Mouse (Mus musculus) forebrain, embryonic 14.5 days (tissue): ENCODE measurements around the gene Olfr986. TPM values are rescaled to one million over a fixed set of nuclear protein-coding genes. Genes with fewer than 3 reads are reported as not detected.

Experiments used
- ATAC-seq: fragments of 200-750 bp; cut with Nextera tagmentation; 2 replicates; pipeline ENCODE4 v1.8.0; 2017; ENCODE audit warnings: mild to moderate bottlenecking, moderate library complexity
- DNase-seq: peaks from one replicate; pipeline ENCODE4 v3.0.0-alpha.2; 2015; ENCODE audit warnings: low spot score
- H3K27ac ChIP-seq: fragments of 300-500 bp; sonication (generic); 2 replicates; pipeline ENCODE4 v1.5.1; 2014; ENCODE audit warnings: low read depth, mild to moderate bottlenecking, control low read depth, low read length, moderate library complexity
- H3K27me3 ChIP-seq: fragments of 300-500 bp; sonication (generic); replicated peaks from 2 replicates; pipeline ENCODE4 v1.6.1; 2014; ENCODE audit warnings: low read length, control low read depth, mixed read lengths; ENCODE audit not compliant: control insufficient read depth, insufficient read depth
- H3K36me3 ChIP-seq: fragments of 300-500 bp; sonication (generic); 2 replicates; pipeline ENCODE4 v1.6.1; 2014; ENCODE audit warnings: low read length, control low read depth; ENCODE audit not compliant: control insufficient read depth, insufficient read depth
- H3K4me1 ChIP-seq: fragments of 300-500 bp; sonication (generic); 2 replicates; pipeline ENCODE4 v1.6.1; 2014; ENCODE audit warnings: antibody characterized with exemption, low read length, control low read depth; ENCODE audit not compliant: control insufficient read depth, insufficient read depth
- H3K4me2 ChIP-seq: fragments of 300-500 bp; sonication (generic); 2 replicates; pipeline ENCODE4 v1.6.1; 2014; ENCODE audit warnings: mild to moderate bottlenecking, control low read depth, low read length
- H3K4me3 ChIP-seq: fragments of 300-500 bp; sonication (generic); 2 replicates; pipeline ENCODE4 v1.5.1; 2014; ENCODE audit warnings: low read depth, low read length, control low read depth
- H3K9ac ChIP-seq: fragments of 300-500 bp; sonication (generic); 2 replicates; pipeline ENCODE4 v1.6.1; 2014; ENCODE audit warnings: mild to moderate bottlenecking, low read length, control low read depth, moderate library complexity
- H3K9me3 ChIP-seq: fragments of 300-500 bp; sonication (generic); replicated peaks from 2 replicates; pipeline ENCODE4 v1.6.1; 2016; ENCODE audit warnings: low read length, control low read depth, mixed read lengths; ENCODE audit not compliant: control insufficient read depth
- WGBS: fragments of 180-500 bp; shearing (Covaris S2); extraction: QIAGEN DNeasy Blood & Tissue Kit; methylation state at CpG from one replicate; pipeline ENCODE4 v1.1.7; 2014; 5-methylcytosine and 5-hydroxymethylcytosine counted together
- polyA plus RNA-seq: library from polyadenylated mRNA; unstranded; fragments of >200 nt; fragmentation: Nextera tagmentation; extraction: Ambion mirVana; gene quantifications from 2 replicates; pipeline ENCODE4 v1.2.1, GENCODE M21; 2014

The Olfr986 gene
- polyA plus RNA-seq, 1 experiment from 2014 or later, result not detected

DNA sequence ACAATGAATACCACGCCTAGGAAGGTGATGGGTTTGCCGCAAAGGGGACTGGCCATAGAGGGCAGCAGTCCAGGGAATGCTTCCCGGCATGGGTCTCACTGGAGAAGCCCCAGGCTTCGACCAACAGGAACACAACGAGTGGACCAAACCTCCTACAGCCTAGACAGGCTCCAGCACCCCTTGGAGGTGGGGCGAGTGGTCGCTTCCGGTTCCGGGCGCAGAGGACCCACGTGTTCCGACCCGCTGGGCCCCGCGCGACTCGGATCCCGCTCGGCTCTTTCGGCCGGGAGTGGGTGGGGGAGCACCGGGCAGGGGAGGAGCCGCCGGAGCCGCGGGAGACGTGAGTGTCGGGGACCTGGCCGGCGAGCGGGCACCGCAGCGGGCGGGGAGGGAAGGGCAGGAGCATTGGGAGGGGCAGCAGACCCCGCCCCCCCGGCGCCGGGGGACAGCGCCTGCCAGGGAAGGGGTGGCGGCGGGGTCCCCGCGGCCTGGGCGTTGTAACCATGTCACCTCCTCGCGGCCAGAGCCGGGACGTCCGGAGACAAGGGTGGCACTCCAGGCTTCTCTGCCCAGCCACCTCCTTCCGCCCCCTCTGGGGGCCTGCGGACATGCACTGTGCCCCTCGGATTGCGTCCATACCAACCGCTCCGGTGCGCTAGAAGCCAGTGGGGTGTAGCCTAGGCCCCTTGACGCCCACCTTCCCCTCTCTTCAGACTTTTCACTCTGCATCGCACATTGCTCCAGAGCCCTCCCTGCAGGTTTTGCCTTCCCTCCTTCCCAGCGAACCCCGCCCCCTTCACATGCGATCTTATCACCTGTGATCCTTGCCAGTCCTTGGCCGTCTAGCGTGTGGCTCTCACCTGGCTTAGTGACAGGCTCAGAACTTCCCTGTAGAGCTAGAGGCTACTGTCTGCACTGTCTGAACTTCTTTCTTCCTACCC, 11.6 kb downstream of the Olfr986 start, which contains the start of gene Zfp202:
Zfp202 (plus strand) TSS at position 219 of the 941 bp plus-strand sequence.
- under 1% methylated on average over 52 of the region's 63 CpGs for WGBS
- H3K36me3 ChIP-seq, result no peaks in the 10 kb centered on the region

DNA sequence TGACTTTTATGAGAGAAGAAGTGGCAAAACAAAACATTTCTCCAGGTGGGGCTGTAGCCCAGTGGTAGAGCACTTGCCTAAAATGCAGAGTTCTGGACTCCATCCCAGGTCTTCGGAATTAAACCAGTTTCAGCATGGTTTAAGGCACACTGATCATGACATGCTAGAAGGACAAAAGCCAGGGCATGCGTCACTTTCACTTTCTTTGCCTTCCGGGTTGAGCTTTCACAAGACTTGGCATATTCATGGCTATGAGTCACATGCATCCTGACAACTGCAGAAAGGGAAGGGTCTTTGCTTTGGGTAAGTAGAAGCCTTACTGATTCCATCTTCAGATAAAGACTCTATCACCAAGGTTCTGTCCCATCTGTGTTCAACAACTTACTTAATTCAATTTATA, 15.3 kb downstream of the Olfr986 start:
- Histone ChIP-seq H3K27me3 (no peaks in the 10 kb centered on the region), H3K4me1 (peaks cover 12% of the 10 kb centered on the region)
- WGBS, result 94% methylated on average over 3 of the region's 3 CpGs

More for the DNA sequence above, 11.6 kb downstream of the Olfr986 start, which contains the start of gene Zfp202:
- ATAC-seq (peak; percentile 99), DNase-seq (peak; percentile 91)
- H3K4me3 ChIP-seq, result peak within 1 kb of the TSS; percentile 82
- peak within 1 kb of the TSS; percentile 80 for H3K4me2 ChIP-seq
- no peaks in the 10 kb centered on the region for H3K27me3 ChIP-seq
- H3K9ac ChIP-seq, result peak within 1 kb of the TSS; percentile 80
- H3K27ac ChIP-seq, result peak within 1 kb of the TSS; percentile 44; the same call in 1 of the 2 replicates
- peaks cover 12% of the 10 kb centered on the region for H3K4me1 ChIP-seq
- H3K9me3 ChIP-seq, result no peaks in the 10 kb centered on the region

DNA sequence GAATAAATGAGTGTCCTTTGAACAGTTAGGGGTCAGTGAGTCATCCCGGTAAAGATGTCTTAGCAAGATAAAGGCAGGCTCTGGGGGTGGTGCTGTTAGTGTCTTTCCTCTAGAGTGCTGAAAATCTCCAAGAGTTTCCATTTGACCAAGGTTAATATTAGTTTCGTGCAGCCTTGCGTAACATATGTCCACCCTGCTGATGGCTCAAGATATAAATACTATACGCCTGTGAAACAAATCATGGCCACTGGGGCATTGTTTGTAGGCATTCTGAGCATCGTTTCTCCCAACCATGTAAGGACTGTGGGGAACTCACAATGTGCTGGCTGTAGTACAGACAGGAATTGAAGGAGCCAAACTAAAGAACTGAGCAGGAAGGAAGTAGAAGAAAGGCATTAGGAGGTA, 25.8 kb downstream of the Olfr986 start:
- Histone ChIP-seq H3K27ac (no peak overlapping the region), H3K4me3 (no peak overlapping the region), H3K4me1 (no peaks in the 10 kb centered on the region), H3K36me3 (peaks cover 41% of the 10 kb centered on the region), H3K9me3 (no peaks in the 10 kb centered on the region), H3K9ac (no peak overlapping the region), H3K27me3 (no peaks in the 10 kb centered on the region), H3K4me2 (no peak overlapping the region)
- 86% methylated on average over 5 of the region's 5 CpGs for WGBS
- DNase-seq (no peak), ATAC-seq (no peak)

More for the DNA sequence above, 15.3 kb downstream of the Olfr986 start:
- DNase-seq (no peak), ATAC-seq (no peak)
- H3K27ac ChIP-seq, result no peak overlapping the region
- no peak overlapping the region for H3K4me3 ChIP-seq
- no peak overlapping the region for H3K4me2 ChIP-seq
- H3K9me3 ChIP-seq, result no peaks in the 10 kb centered on the region
- H3K9ac ChIP-seq, result no peak overlapping the region
- no peaks in the 10 kb centered on the region for H3K36me3 ChIP-seq

DNA sequence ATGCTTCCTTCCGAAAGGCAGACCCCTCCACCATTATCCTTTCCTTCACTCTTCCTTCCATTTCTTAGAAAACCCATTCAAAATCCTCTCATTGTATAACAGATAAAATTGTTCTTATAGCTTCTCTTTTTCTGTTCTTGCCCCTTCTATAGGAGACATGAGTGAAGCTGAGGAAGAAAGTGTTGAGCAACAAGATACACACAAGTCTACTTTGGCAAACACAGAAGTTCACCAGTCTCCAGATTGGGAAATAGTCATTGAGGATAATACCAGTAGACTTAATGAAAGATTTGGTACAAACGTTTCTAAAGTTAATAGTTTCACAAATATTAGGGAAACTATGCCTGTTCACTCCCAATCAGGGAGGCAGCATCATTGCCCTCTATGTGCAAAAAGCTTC, 30.0 kb downstream of the Olfr986 start:
- no peak overlapping the region for H3K4me2 ChIP-seq
- H3K27ac ChIP-seq, result no peak overlapping the region
- no peak overlapping the region for H3K4me3 ChIP-seq
- no peaks in the 10 kb centered on the region for H3K4me1 ChIP-seq
- H3K9ac ChIP-seq, result no peak overlapping the region
- DNase-seq (no peak), ATAC-seq (no peak)
- H3K36me3 ChIP-seq, result peaks cover 55% of the 10 kb centered on the region
- no peaks in the 10 kb centered on the region for H3K9me3 ChIP-seq
- 91% methylated on average over 2 of the region's 2 CpGs for WGBS
- no peaks in the 10 kb centered on the region for H3K27me3 ChIP-seq

DNA sequence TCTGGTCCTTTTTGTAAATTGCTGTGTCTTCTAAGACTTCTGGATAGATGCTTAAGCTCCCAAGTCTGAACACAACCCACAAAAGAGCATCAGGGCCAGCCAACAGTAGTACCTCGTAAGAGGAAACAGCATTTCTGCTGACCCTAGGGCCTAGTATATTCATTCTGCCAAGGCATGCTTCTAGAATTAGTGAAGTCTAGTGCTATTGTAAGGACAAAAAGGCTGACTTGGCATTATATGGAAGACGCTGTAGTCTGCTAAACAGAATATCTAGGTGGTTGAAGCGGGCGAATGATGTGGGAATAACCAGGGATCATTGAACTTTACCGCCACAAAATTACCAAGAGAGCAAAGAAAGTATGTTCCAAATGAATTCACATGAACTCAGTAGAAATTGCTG, 33.3 kb downstream of the Olfr986 start:
- DNase-seq (no peak), ATAC-seq (no peak)
- Histone ChIP-seq H3K27me3 (no peaks in the 10 kb centered on the region), H3K4me1 (no peaks in the 10 kb centered on the region), H3K27ac (no peak overlapping the region), H3K36me3 (peaks cover 41% of the 10 kb centered on the region), H3K9me3 (no peaks in the 10 kb centered on the region), H3K4me3 (no peak overlapping the region), H3K4me2 (no peak overlapping the region), H3K9ac (no peak overlapping the region)
- WGBS, result 96% methylated on average over 5 of the region's 5 CpGs

DNA sequence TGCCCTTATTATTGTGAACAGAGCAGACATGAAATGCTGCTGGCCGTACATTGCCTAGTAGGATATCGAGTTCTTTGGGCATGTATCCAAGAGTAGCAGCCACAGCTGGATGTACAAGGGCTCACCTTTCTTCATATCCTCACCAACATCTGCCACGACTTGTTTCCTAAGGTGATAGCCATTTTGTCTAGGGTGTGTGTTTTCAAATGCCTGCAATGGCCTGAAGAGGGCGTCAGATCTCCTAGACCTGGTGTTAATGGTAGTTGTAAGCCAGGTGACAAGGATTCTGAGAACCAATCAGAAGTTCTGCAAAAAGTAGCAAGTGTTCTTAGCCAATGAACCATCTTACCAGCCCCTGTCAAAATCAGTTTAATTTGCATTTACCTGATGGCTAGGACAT, 35.9 kb downstream of the Olfr986 start:
- ATAC-seq (no peak), DNase-seq (no peak)
- H3K9me3 ChIP-seq, result no peaks in the 10 kb centered on the region
- H3K9ac ChIP-seq, result no peak overlapping the region
- no peak overlapping the region for H3K27ac ChIP-seq
- H3K36me3 ChIP-seq, result peaks cover 16% of the 10 kb centered on the region
- H3K4me3 ChIP-seq, result no peak overlapping the region
- H3K4me2 ChIP-seq, result no peak overlapping the region
- no peaks in the 10 kb centered on the region for H3K4me1 ChIP-seq
- no peaks in the 10 kb centered on the region for H3K27me3 ChIP-seq
- WGBS, result 72% methylated on average over 4 of the region's 4 CpGs

DNA sequence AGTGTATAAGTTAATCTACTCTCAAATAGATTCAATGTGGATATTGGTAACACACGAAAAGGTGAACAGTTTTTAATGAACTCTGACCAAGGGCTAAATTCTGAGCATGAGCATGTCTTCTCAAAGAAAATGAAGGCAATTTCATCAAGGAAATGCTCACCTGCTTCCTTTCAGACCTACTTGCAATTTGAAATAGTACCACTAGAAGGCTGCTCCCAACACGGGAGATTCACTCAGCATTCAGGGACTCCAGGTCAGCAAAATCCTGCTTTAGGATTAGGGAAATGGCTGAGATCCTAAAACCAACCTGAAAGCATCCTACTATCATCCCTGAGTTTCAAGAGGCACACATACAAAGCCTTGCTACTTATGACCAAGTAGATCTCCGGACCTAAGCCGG, 43.6 kb downstream of the Olfr986 start:
- no peaks in the 10 kb centered on the region for H3K36me3 ChIP-seq
- H3K9me3 ChIP-seq, result no peaks in the 10 kb centered on the region
- no peak for DNase-seq
- H3K27ac ChIP-seq, result no peak overlapping the region
- no peaks in the 10 kb centered on the region for H3K27me3 ChIP-seq
- ATAC-seq, result no peak
- H3K4me2 ChIP-seq, result no peak overlapping the region
- H3K4me3 ChIP-seq, result no peak overlapping the region
- 68% methylated on average over 4 of the region's 4 CpGs for WGBS
- no peak overlapping the region for H3K9ac ChIP-seq
- no peaks in the 10 kb centered on the region for H3K4me1 ChIP-seq

DNA sequence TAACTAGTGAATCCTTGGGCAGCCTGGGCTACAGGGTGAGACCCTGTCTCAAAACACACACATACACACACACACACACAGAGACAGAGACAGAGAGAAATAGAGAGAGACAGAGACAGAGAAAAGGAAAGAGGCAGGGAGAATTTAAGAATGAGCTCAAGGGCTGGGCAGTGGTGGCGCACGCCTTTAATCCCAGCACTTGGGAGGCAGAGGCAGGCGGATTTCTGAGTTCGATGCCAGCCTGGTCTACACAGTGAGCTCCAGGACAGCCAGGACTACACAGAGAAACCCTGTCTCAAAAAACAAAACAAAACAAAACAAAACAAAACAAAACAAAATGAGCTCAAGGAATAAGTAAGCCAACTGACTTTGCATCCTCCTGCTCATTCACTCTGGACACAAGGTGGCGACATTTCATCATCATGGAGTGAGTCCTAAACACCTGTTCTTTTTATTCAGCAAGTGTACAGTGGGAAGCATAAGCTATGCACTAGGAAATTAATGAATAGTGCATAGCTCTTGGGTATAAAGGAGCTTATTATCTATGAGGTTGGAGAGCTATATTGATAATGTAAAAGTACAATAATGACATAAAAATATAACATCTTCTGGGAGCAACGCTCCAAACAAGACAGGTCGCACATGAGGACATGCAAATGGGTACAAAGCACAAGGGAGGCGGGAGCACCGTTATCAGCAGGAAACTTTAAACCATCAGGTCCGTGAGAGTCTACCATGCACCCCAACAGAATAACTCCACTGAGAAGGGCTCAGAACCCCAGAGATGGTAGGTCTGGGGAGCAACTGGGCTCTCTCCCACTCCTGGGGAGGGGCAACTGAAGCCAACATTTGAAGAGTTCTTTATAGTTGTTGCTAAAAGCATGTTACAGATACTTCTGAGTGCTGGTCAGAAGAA, 47.4 kb downstream of the Olfr986 start:
- Histone ChIP-seq H3K9me3 (no peaks in the 10 kb centered on the region), H3K27me3 (no peaks in the 10 kb centered on the region), H3K9ac (no peak overlapping the region), H3K4me1 (no peaks in the 10 kb centered on the region), H3K4me2 (no peak overlapping the region), H3K4me3 (no peak overlapping the region), H3K27ac (no peak overlapping the region), H3K36me3 (no peaks in the 10 kb centered on the region)
- ATAC-seq, result peak; percentile 88
- DNase-seq, result peak; percentile 92
- WGBS, result 71% methylated on average over 10 of the region's 10 CpGs
